Mouse (Mus musculus): ENCODE data around the gene Pdzrn4. TPM values are rescaled to one million over a fixed set of nuclear protein-coding genes. Genes with fewer than 3 reads are reported as not detected.

The Pdzrn4 gene
- polyA plus RNA-seq, 1 experiment from 2014 or later: 0.26 TPM

DNA sequence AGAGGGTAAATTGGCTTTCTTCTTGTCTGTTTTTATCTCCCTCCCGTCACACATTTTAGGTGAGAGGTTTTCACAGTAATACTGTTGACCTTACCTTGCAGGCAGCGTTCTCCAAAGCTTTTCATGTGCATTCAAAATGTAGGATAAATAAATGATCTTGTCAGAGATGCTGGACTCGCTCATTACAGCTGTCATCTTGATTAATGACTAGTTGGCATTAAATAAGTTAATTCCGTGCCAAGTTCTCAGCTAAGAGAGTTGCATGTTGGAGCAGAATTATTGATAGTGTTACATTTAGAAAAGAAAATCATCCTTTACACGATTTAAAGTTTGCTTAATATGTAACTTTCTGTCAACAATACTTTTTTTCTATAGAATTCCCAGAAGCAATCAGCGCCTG lies 4.9 kb downstream of the Pdzrn4 start:
- DNase-seq (ENCODE audit: low spot score): no peak

DNA sequence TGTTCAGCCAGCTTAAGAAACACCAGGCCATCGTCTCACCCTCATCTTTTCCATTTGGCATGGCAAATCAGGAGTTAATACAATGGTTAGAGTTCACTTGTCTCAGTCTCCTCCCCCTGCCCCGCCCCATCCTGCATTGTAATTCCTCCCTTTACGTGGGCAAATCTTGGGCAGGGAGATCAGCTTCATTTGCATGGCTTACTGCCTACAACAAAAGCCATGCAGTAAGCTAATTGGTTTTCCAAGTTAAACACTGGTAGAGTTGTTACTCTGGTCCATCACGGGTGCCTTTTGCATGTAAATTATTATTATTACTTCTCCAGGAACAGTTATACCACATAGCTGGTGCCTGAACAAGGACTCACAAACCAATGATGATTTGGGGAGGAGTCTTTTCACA lies 18.6 kb downstream of the Pdzrn4 start:
- Histone ChIP-seq H3K27me3 (replicated peaks; ENCODE audit: control insufficient read depth, insufficient read depth, low read length) (no peaks in the 10 kb centered on the region), H3K27ac (ENCODE audit: low read depth, low read length) (no peak overlapping the region), H3K36me3 (ENCODE audit: control insufficient read depth, insufficient read depth, low read length) (no peaks in the 10 kb centered on the region), H3K9ac (ENCODE audit: low read depth, low read length) (no peak overlapping the region), H3K4me2 (no peak overlapping the region), H3K9me3 (ENCODE audit: control insufficient read depth, low read length) (no peaks in the 10 kb centered on the region), H3K4me1 (replicated peaks; ENCODE audit: control insufficient read depth, insufficient read depth, low read length) (no peaks in the 10 kb centered on the region), H3K4me3 (ENCODE audit: low read depth, low read length) (no peak overlapping the region)
- DNase-seq (ENCODE audit: low spot score): no peak
- WGBS: 22% methylated on average over 4 of the region's 4 CpGs
- ATAC-seq (replicated peaks; ENCODE audit: low FRiP score): no peak

More for the DNA sequence above, 4.9 kb downstream of the Pdzrn4 start:
- no peak overlapping the region for H3K4me2 ChIP-seq
- no peak overlapping the region for H3K27ac ChIP-seq (ENCODE audit: low read depth, low read length)
- no peak overlapping the region for H3K9ac ChIP-seq (ENCODE audit: low read depth, low read length)
- 74% methylated on average over 6 of the region's 6 CpGs for WGBS
- H3K4me1 ChIP-seq (replicated peaks; ENCODE audit: control insufficient read depth, insufficient read depth, low read length): peaks cover 3% of the 10 kb centered on the region
- H3K27me3 ChIP-seq (replicated peaks; ENCODE audit: control insufficient read depth, insufficient read depth, low read length): peaks cover 22% of the 10 kb centered on the region
- no peak overlapping the region for H3K4me3 ChIP-seq (ENCODE audit: low read depth, low read length)
- no peaks in the 10 kb centered on the region for H3K9me3 ChIP-seq (ENCODE audit: control insufficient read depth, low read length)
- no peak for ATAC-seq (replicated peaks; ENCODE audit: low FRiP score)
- H3K36me3 ChIP-seq (ENCODE audit: control insufficient read depth, insufficient read depth, low read length): no peaks in the 10 kb centered on the region

- no peak overlapping the region for H3K9ac ChIP-seq (ENCODE audit: low read depth, low read length)
- H3K4me1 ChIP-seq (replicated peaks; ENCODE audit: control insufficient read depth, insufficient read depth, low read length): no peaks in the 10 kb centered on the region
- no peaks in the 10 kb centered on the region for H3K9me3 ChIP-seq (ENCODE audit: control insufficient read depth, low read length)
- DNase-seq (ENCODE audit: low spot score): no peak
- H3K4me2 ChIP-seq: no peak overlapping the region
- H3K27ac ChIP-seq (ENCODE audit: low read depth, low read length): no peak overlapping the region
- no peak for ATAC-seq (replicated peaks; ENCODE audit: low FRiP score)
- no peaks in the 10 kb centered on the region for H3K27me3 ChIP-seq (replicated peaks; ENCODE audit: control insufficient read depth, insufficient read depth, low read length)
- no peaks in the 10 kb centered on the region for H3K36me3 ChIP-seq (ENCODE audit: control insufficient read depth, insufficient read depth, low read length)
- 87% methylated on average over 6 of the region's 6 CpGs for WGBS
- H3K4me3 ChIP-seq (ENCODE audit: low read depth, low read length): no peak overlapping the region
These were observed 19.5 kb downstream of the Pdzrn4 start for GRCm38 (mm10) chr15:92416141-92416540.

- no peak for ATAC-seq (replicated peaks; ENCODE audit: low FRiP score)
- Histone ChIP-seq H3K9ac (ENCODE audit: low read depth, low read length) (no peak overlapping the region), H3K4me3 (ENCODE audit: low read depth, low read length) (no peak overlapping the region), H3K27ac (ENCODE audit: low read depth, low read length) (no peak overlapping the region), H3K36me3 (ENCODE audit: control insufficient read depth, insufficient read depth, low read length) (no peaks in the 10 kb centered on the region), H3K27me3 (replicated peaks; ENCODE audit: control insufficient read depth, insufficient read depth, low read length) (no peaks in the 10 kb centered on the region), H3K4me2 (no peak overlapping the region), H3K4me1 (replicated peaks; ENCODE audit: control insufficient read depth, insufficient read depth, low read length) (no peaks in the 10 kb centered on the region), H3K9me3 (ENCODE audit: control insufficient read depth, low read length) (no peaks in the 10 kb centered on the region)
- DNase-seq (ENCODE audit: low spot score): no peak
- WGBS: 67% methylated on average over 7 of the region's 7 CpGs
These were observed 20.0 kb downstream of the Pdzrn4 start for GRCm38 (mm10) chr15:92416658-92417057.

DNA sequence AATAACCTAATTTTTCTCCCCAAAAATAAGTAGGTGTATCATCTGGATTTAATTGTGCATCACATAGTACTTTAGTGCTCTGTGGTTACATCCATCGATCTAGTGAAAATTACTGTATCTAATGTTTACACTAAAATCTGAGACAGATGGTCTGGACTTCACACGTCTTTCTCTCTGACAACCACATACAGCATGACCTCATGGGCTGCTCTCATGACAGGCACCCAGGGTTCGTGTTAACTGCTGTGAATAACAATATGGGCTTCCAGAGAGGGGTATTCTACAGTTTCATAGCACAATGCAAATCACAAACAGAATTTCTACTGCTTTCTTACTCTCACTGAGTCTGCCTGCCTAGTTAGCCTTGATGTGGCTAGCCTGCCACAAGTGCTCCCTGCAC lies 20.4 kb downstream of the Pdzrn4 start:
- no peak for ATAC-seq (replicated peaks; ENCODE audit: low FRiP score)
- no peaks in the 10 kb centered on the region for H3K36me3 ChIP-seq (ENCODE audit: control insufficient read depth, insufficient read depth, low read length)
- H3K9me3 ChIP-seq (ENCODE audit: control insufficient read depth, low read length): no peaks in the 10 kb centered on the region
- no peaks in the 10 kb centered on the region for H3K27me3 ChIP-seq (replicated peaks; ENCODE audit: control insufficient read depth, insufficient read depth, low read length)
- WGBS: 68% methylated on average over 3 of the region's 3 CpGs
- no peak overlapping the region for H3K4me3 ChIP-seq (ENCODE audit: low read depth, low read length)
- DNase-seq (ENCODE audit: low spot score): no peak
- H3K9ac ChIP-seq (ENCODE audit: low read depth, low read length): no peak overlapping the region
- no peak overlapping the region for H3K27ac ChIP-seq (ENCODE audit: low read depth, low read length)
- H3K4me1 ChIP-seq (replicated peaks; ENCODE audit: control insufficient read depth, insufficient read depth, low read length): no peaks in the 10 kb centered on the region
- no peak overlapping the region for H3K4me2 ChIP-seq

GRCm38 (mm10) chr15:92434605-92435004 lies 37.9 kb downstream of the Pdzrn4 start:
- 9% methylated on average over 6 of the region's 6 CpGs for WGBS

GRCm38 (mm10) chr15:92435306-92435705 lies 38.6 kb downstream of the Pdzrn4 start:
- H3K4me1 ChIP-seq (replicated peaks; ENCODE audit: control insufficient read depth, insufficient read depth, low read length): no peaks in the 10 kb centered on the region
- no peak overlapping the region for H3K4me2 ChIP-seq
- WGBS: 46% methylated on average over 4 of the region's 4 CpGs
- H3K9ac ChIP-seq (ENCODE audit: low read depth, low read length): no peak overlapping the region
- DNase-seq (ENCODE audit: low spot score) (no peak), ATAC-seq (replicated peaks; ENCODE audit: low FRiP score) (no peak)
- H3K36me3 ChIP-seq (ENCODE audit: control insufficient read depth, insufficient read depth, low read length): no peaks in the 10 kb centered on the region
- H3K4me3 ChIP-seq (ENCODE audit: low read depth, low read length): no peak overlapping the region
- H3K27me3 ChIP-seq (replicated peaks; ENCODE audit: control insufficient read depth, insufficient read depth, low read length): no peaks in the 10 kb centered on the region
- no peak overlapping the region for H3K27ac ChIP-seq (ENCODE audit: low read depth, low read length)
- no peaks in the 10 kb centered on the region for H3K9me3 ChIP-seq (ENCODE audit: control insufficient read depth, low read length)

More at GRCm38 (mm10) chr15:92434605-92435004, 37.9 kb downstream of the Pdzrn4 start:
- Histone ChIP-seq H3K27me3 (replicated peaks; ENCODE audit: control insufficient read depth, insufficient read depth, low read length) (no peaks in the 10 kb centered on the region), H3K9ac (ENCODE audit: low read depth, low read length) (no peak overlapping the region), H3K9me3 (ENCODE audit: control insufficient read depth, low read length) (no peaks in the 10 kb centered on the region), H3K27ac (ENCODE audit: low read depth, low read length) (no peak overlapping the region), H3K4me2 (no peak overlapping the region), H3K36me3 (ENCODE audit: control insufficient read depth, insufficient read depth, low read length) (no peaks in the 10 kb centered on the region), H3K4me1 (replicated peaks; ENCODE audit: control insufficient read depth, insufficient read depth, low read length) (no peaks in the 10 kb centered on the region), H3K4me3 (ENCODE audit: low read depth, low read length) (no peak overlapping the region)
- ATAC-seq (replicated peaks; ENCODE audit: low FRiP score): 0 out of 2 replicates have a peak, but pooled peaks have one; percentile 36
- no peak for DNase-seq (ENCODE audit: low spot score)

GRCm38 (mm10) chr15:92441630-92442180 lies 45.0 kb downstream of the Pdzrn4 start:
- Histone ChIP-seq H3K9ac (ENCODE audit: low read depth, low read length) (no peak overlapping the region), H3K4me3 (ENCODE audit: low read depth, low read length) (no peak overlapping the region), H3K27me3 (replicated peaks; ENCODE audit: control insufficient read depth, insufficient read depth, low read length) (no peaks in the 10 kb centered on the region), H3K4me2 (no peak overlapping the region), H3K27ac (ENCODE audit: low read depth, low read length) (no peak overlapping the region), H3K36me3 (ENCODE audit: control insufficient read depth, insufficient read depth, low read length) (no peaks in the 10 kb centered on the region), H3K4me1 (replicated peaks; ENCODE audit: control insufficient read depth, insufficient read depth, low read length) (no peaks in the 10 kb centered on the region), H3K9me3 (ENCODE audit: control insufficient read depth, low read length) (no peaks in the 10 kb centered on the region)
- no peak for DNase-seq (ENCODE audit: low spot score)
- 73% methylated on average over 19 of the region's 19 CpGs for WGBS
- ATAC-seq (replicated peaks; ENCODE audit: low FRiP score): no peak

DNA sequence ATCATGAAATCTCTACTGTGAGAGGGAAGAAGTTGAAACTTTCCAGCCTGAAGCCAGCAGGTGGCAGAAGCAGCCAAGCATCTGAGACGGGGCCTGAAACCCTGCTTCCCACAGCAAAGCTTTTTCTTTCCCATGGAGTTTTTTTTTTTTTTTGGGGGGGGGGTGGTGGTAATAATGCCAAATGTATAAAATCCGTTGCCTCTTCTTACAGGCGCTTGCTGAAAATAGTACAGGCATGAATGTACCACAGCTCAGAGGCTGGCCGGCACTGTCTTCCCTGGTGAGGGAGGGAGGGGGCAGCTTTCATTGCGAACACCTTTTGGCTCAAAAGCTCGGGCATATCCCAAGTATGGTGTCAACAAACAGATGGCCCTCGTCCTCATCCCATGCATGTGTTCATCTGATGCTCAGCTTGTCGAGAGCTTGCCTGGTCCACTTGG lies 51.0 kb downstream of the Pdzrn4 start:
- Histone ChIP-seq H3K27me3 (replicated peaks; ENCODE audit: control insufficient read depth, insufficient read depth, low read length) (no peaks in the 10 kb centered on the region), H3K9me3 (ENCODE audit: control insufficient read depth, low read length) (no peaks in the 10 kb centered on the region), H3K4me1 (replicated peaks; ENCODE audit: control insufficient read depth, insufficient read depth, low read length) (no peaks in the 10 kb centered on the region), H3K27ac (ENCODE audit: low read depth, low read length) (no peak overlapping the region), H3K4me2 (no peak overlapping the region), H3K36me3 (ENCODE audit: control insufficient read depth, insufficient read depth, low read length) (no peaks in the 10 kb centered on the region), H3K4me3 (ENCODE audit: low read depth, low read length) (no peak overlapping the region), H3K9ac (ENCODE audit: low read depth, low read length) (no peak overlapping the region)
- no peak for DNase-seq (ENCODE audit: low spot score)
- 48% methylated on average over 8 of the region's 8 CpGs for WGBS
- no peak for ATAC-seq (replicated peaks; ENCODE audit: low FRiP score)
